Mouse (Mus musculus) neural tube, embryonic 14.5 days (tissue): ENCODE measurements at regions not wholly inside any gene's neighbourhood (a gene's known extent, or its start where the extent isn't known, plus 50 kb on each side); places are given as distances from the start of the nearest gene placed in this dataset.
"Not testable (repeated sequence)": the region's sequence is repeated elsewhere in the genome, so short reads cannot be mapped to it uniquely, and the experiment has no call there.

Source experiments
- ATAC-seq: fragments of 200-750 bp; cut with Nextera tagmentation; 2 replicates; pipeline ENCODE4 v1.8.0; 2017; ENCODE audit warnings: low read depth, mild to moderate bottlenecking, moderate TSS enrichment, moderate library complexity
- H3K27ac ChIP-seq: fragments of 300-500 bp; sonication (generic); 2 replicates; pipeline ENCODE4 v1.5.1; 2014; ENCODE audit warnings: low read depth, mild to moderate bottlenecking, control low read depth, low read length, moderate library complexity, mixed read lengths
- H3K27me3 ChIP-seq: fragments of 300-500 bp; sonication (generic); 2 replicates; pipeline ENCODE4 v1.6.1; 2014; ENCODE audit warnings: low read length; ENCODE audit not compliant: control insufficient read depth, insufficient read depth
- H3K36me3 ChIP-seq: fragments of 300-500 bp; sonication (generic); 2 replicates; pipeline ENCODE4 v1.6.1; 2014; ENCODE audit warnings: low read length, mixed read lengths; ENCODE audit not compliant: control insufficient read depth, insufficient read depth
- H3K4me1 ChIP-seq: fragments of 300-500 bp; sonication (generic); 2 replicates; pipeline ENCODE4 v1.6.1; 2014; ENCODE audit warnings: low read length; ENCODE audit not compliant: control insufficient read depth, insufficient read depth
- H3K4me2 ChIP-seq: fragments of 300-500 bp; sonication (generic); 2 replicates; pipeline ENCODE4 v1.6.1; 2014; ENCODE audit warnings: mild to moderate bottlenecking, low read depth, low read length, control low read depth
- H3K4me3 ChIP-seq: fragments of 300-500 bp; sonication (generic); 2 replicates; pipeline ENCODE4 v1.5.1; 2014; ENCODE audit warnings: low read depth, low read length, control low read depth, mixed read lengths
- H3K9ac ChIP-seq: fragments of 300-500 bp; sonication (generic); replicated peaks from 2 replicates; pipeline ENCODE4 v1.6.1; 2014; ENCODE audit warnings: low read depth, mild to moderate bottlenecking, control low read depth, low read length, mixed read lengths
- H3K9me3 ChIP-seq: fragments of 300-500 bp; sonication (generic); 2 replicates; pipeline ENCODE4 v1.6.1; 2016; ENCODE audit warnings: low read length; ENCODE audit not compliant: control insufficient read depth
- WGBS: fragments of 180-500 bp; shearing (Covaris S2); extraction: QIAGEN DNeasy Blood & Tissue Kit; methylation state at CpG from one replicate; pipeline ENCODE4 v1.1.7; 2014; 5-methylcytosine and 5-hydroxymethylcytosine counted together

DNA sequence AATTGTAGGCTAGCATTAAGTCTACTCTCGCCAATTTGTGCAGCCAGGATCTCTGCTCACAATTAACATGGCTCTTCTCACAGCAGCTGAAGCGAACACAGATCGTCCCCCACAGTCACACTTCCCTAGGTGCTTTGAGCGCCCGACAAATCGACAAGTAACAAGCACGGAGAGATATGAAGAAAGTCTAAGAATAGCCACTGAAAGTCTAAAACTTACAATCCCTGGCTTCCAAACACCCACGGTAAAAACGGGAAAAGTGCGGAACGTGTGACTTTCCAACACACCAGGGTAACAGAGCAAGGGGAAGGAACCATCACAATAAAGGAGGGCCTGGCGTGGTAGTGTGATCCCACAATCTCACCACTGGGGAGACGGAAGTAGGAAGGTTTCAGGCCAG lies 114.8 kb upstream of the Gcfc2 start:
- no peak overlapping the region for H3K4me3 ChIP-seq
- no peaks in the 10 kb centered on the region for H3K9me3 ChIP-seq
- no peak overlapping the region for H3K4me2 ChIP-seq
- no peaks in the 10 kb centered on the region for H3K4me1 ChIP-seq
- H3K27ac ChIP-seq: no peak overlapping the region
- no peak for ATAC-seq
- H3K27me3 ChIP-seq: no peaks in the 10 kb centered on the region
- 93% methylated on average over 13 of the region's 13 CpGs for WGBS
- no peaks in the 10 kb centered on the region for H3K36me3 ChIP-seq
- H3K9ac ChIP-seq: no peak overlapping the region

GRCm38 (mm10) chr6:81815248-81815961 lies 108.1 kb upstream of the Gcfc2 start:
- Histone ChIP-seq H3K4me1 (no peaks in the 10 kb centered on the region), H3K9ac (no peak overlapping the region), H3K27ac (no peak overlapping the region), H3K4me2 (no peak overlapping the region), H3K27me3 (no peaks in the 10 kb centered on the region), H3K4me3 (no peak overlapping the region), H3K9me3 (no peaks in the 10 kb centered on the region), H3K36me3 (no peaks in the 10 kb centered on the region)
- WGBS: 87% methylated on average over 8 of the region's 8 CpGs
- ATAC-seq: no peak

DNA sequence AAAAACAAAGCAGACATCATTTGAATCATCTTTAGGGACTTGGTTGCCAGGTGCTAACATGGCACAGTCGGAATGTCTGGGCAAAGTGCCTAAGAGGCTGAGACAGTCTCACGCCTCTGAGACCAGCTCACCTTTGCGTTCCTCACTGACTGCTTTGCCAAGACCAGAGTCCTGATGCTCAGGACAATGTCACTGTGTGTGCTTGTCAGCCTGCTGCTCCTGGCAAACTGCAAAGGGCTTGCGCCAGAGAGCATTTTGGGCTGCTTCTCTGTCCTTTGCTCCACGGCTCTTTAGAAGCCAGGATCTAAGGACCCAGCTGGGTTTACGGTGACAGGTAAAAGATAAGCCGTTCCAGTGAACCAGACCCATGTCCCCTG lies 107.5 kb upstream of the Gcfc2 start:
- ATAC-seq: no peak
- H3K9ac ChIP-seq: no peak overlapping the region
- H3K27me3 ChIP-seq: no peaks in the 10 kb centered on the region
- 74% methylated on average over 7 of the region's 7 CpGs for WGBS
- H3K36me3 ChIP-seq: no peaks in the 10 kb centered on the region
- H3K27ac ChIP-seq: no peak overlapping the region
- no peak overlapping the region for H3K4me3 ChIP-seq
- H3K4me2 ChIP-seq: no peak overlapping the region
- no peaks in the 10 kb centered on the region for H3K9me3 ChIP-seq
- no peaks in the 10 kb centered on the region for H3K4me1 ChIP-seq

GRCm38 (mm10) chr6:81817050-81817827 lies 106.2 kb upstream of the Gcfc2 start:
- 70% methylated on average over 9 of the region's 9 CpGs for WGBS
- Histone ChIP-seq H3K27me3 (no peaks in the 10 kb centered on the region), H3K9ac (no peak overlapping the region), H3K9me3 (no peaks in the 10 kb centered on the region), H3K4me2 (no peak overlapping the region), H3K27ac (no peak overlapping the region), H3K4me1 (no peaks in the 10 kb centered on the region), H3K36me3 (no peaks in the 10 kb centered on the region), H3K4me3 (no peak overlapping the region)
- peak; percentile 86 for ATAC-seq

GRCm38 (mm10) chr6:81818573-81818972 lies 104.9 kb upstream of the Gcfc2 start:
- H3K27ac ChIP-seq: no peak overlapping the region
- no peaks in the 10 kb centered on the region for H3K36me3 ChIP-seq
- H3K4me2 ChIP-seq: no peak overlapping the region
- no peak overlapping the region for H3K4me3 ChIP-seq
- ATAC-seq: no peak
- no peaks in the 10 kb centered on the region for H3K27me3 ChIP-seq
- H3K9ac ChIP-seq: no peak overlapping the region
- 97% methylated on average over 10 of the region's 10 CpGs for WGBS
- H3K9me3 ChIP-seq: no peaks in the 10 kb centered on the region
- no peaks in the 10 kb centered on the region for H3K4me1 ChIP-seq

GRCm38 (mm10) chr6:81820078-81820477 lies 103.4 kb upstream of the Gcfc2 start:
- Histone ChIP-seq H3K4me3 (no peak overlapping the region), H3K4me2 (no peak overlapping the region), H3K4me1 (no peaks in the 10 kb centered on the region), H3K27me3 (no peaks in the 10 kb centered on the region), H3K36me3 (no peaks in the 10 kb centered on the region), H3K27ac (no peak overlapping the region), H3K9ac (no peak overlapping the region), H3K9me3 (no peaks in the 10 kb centered on the region)
- WGBS: 72% methylated on average over 5 of the region's 5 CpGs
- no peak for ATAC-seq

DNA sequence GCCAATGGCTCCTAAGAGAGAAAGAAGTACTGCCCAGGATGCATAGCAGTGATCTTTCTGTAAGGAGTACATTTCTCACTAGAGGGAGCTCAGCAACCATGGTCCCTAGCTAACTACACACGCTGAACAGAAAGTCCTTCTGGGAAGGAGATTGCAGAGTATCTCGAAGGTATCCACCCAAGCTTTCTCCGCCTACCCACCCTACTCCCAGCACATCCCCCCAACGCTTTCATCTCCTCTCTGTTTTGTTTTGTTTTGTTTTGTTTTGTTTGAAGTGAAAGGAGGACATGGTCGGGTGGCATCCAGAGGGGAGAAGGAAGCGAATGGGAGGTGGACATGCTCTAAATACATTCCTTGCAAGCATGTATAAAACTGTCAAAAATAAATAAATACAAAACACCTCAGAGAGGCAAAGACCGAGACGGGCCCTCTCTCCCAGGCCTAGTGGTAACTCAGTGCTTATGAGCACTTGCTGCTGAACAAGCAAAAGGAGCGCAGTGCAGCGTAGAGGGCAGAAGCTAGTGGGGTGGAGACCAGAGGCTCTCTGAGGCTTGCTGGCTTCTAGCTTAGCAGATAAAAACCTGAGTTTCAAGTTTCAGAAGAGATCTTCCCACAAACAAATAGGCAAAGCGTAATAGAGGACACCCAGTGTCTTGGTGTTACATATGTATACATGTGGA lies 83.9 kb upstream of the Gcfc2 start:
- no peak for ATAC-seq

DNA sequence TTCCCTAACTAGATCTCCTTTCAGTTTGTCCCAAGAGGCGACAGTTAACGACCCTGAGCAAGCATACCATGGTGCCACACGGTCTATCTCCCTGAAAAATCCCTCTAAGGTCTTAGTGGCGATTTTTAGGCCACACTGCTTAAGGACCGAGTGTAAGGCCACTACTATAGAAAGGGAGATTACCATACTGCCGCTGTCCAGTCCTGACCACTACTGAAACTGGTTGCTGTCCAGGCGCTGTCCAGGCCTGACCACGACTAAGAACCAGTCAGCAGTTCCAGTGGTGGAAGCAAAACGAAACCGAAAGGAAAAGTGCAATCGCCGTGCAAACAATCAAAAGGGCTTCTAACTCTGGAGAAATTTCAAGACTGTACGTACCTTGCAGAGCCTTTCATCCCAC lies 55.3 kb upstream of the Gcfc2 start:
- not testable (repeated sequence) for H3K4me2 ChIP-seq, H3K27ac ChIP-seq, H3K4me1 ChIP-seq, H3K4me3 ChIP-seq, H3K9me3 ChIP-seq, H3K9ac ChIP-seq, H3K27me3 ChIP-seq, H3K36me3 ChIP-seq, ATAC-seq
- 87% methylated on average over 13 of the region's 13 CpGs for WGBS

More for the DNA sequence above, 83.9 kb upstream of the Gcfc2 start:
- no peaks in the 10 kb centered on the region for H3K27me3 ChIP-seq
- H3K36me3 ChIP-seq: no peaks in the 10 kb centered on the region
- H3K4me1 ChIP-seq: no peaks in the 10 kb centered on the region
- no peaks in the 10 kb centered on the region for H3K9me3 ChIP-seq
- no peak overlapping the region for H3K4me3 ChIP-seq
- no peak overlapping the region for H3K9ac ChIP-seq
- no peak overlapping the region for H3K27ac ChIP-seq
- 0 out of 2 replicates have a peak overlapping the region, but pooled peaks have one; percentile 20 for H3K4me2 ChIP-seq
- 71% methylated on average over 11 of the region's 11 CpGs for WGBS
